Mouse (Mus musculus) telencephalon, adult 2 months (tissue): Measurements from ENCODE around the gene Tmem266.

ENCODE experiments used
- DNase-seq: peaks from one replicate; pipeline ENCODE4 v3.0.0-alpha.2; 2011; ENCODE audit warnings: low read depth, low spot score

The Tmem266 gene

DNA sequence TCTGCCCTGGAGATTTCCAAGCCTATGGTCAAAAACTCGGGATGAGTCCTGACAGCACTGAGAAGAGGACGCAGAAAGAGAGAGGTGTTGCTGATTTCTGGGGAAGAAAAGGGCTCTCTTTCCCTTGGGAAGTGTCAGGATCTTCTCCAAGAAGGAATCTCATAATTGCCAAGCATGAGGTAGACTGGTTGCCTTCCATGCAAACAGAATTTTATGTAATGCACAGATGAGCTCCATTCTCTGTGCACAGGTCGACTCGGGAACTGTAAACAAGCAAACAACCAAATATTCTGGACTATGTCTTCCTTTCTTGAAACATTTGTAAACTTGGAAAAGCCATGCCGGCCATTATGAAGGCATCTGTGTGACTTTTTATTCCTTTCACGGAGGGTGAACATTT lies 2.7 kb downstream of the Tmem266 start:
- DNase-seq = no peak

GRCm38 (mm10) chr9:55332476-55332875 lies 5.8 kb downstream of the Tmem266 start:
- DNase-seq = no peak

DNA sequence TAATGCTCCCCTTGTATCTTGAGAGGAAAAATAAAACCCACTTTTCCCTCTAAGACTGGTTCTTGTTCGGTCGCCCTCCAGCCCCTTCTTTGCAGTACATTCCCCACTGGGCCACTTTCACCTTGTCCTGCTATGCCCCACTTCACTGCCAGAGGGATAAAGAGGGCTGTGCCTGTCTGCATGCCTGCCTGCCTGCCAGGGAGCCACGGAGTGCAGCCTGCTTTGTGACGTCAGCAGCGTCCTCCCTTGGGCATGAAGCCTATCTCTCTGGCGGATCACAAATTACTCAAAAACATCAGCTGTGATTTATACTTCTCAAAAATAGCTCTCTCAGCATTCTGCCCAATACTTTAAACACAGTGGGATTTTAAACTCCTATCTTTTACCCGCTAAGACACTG lies 6.2 kb downstream of the Tmem266 start:
- DNase-seq = no peak

- no peak for DNase-seq
These were observed 17.5 kb downstream of the Tmem266 start for GRCm38 (mm10) chr9:55344165-55344564.

- DNase-seq = no peak
These were observed 18.6 kb downstream of the Tmem266 start for GRCm38 (mm10) chr9:55345332-55345731.

GRCm38 (mm10) chr9:55348664-55349063 lies 22.0 kb downstream of the Tmem266 start:
- DNase-seq = no peak

DNA sequence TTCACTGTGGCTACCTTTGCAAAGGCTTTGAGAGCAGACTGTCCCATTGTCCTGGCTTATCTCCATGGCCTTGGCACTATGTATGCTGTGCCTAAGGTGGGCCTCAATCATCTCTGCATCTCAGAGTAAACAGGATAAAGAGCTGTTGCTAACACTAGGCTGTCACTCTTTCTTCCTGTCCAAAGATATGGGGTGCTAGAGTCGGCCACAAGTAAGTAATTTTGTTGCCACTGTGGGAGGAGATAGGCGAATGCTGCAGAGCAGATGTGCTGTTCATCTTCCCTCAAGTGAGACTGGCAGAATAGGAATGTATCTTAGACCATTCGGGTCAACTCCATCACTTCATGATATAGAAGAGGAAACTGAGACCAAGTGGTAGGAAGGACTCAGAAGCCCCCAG lies 28.0 kb downstream of the Tmem266 start:
- no peak for DNase-seq

GRCm38 (mm10) chr9:55355270-55355834 lies 28.6 kb downstream of the Tmem266 start:
- no peak for DNase-seq

GRCm38 (mm10) chr9:55357164-55357563 lies 30.5 kb downstream of the Tmem266 start:
- DNase-seq = no peak

DNA sequence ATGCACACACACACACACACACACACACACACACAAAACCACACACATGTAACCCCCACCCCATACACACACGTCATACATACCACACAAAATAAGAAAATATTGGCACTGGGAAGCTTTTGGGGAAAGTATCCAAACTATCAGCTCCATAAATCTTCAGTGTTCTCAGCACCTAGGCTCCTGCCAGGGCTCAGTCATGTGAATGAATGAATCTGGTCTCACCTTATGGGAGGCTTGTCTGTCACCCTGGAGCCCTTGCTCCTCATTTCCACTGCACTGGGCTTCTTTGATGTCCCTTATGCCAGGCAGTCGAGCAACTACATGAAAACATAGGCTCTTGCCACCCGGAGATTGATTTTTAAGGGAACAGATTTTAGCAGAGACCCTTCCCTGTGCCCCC lies 33.7 kb downstream of the Tmem266 start:
- no peak for DNase-seq

DNA sequence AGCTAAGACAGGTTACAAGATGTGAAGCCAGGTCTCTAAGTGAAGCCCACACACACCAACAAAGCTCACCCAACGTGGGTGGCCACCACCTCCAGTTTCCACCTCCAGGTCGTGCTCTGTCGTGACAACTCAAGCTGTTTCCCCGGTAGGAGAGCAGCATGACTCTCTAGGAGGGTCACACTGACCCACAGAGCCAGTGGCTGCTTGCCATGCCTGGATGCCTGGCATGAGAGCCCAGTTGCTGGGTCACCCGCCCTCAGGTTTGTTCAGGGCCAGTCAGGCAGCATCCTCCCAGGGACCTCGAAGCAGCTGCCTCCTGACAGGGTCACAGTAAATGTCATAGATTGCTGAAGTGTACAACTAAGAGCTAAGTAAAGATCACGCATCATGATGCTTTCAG lies 34.1 kb downstream of the Tmem266 start:
- no peak for DNase-seq

- no peak for DNase-seq
These were observed 35.3 kb downstream of the Tmem266 start for GRCm38 (mm10) chr9:55361969-55362368.

- DNase-seq = no peak
These were observed 37.0 kb downstream of the Tmem266 start for GRCm38 (mm10) chr9:55363707-55364106.

DNA sequence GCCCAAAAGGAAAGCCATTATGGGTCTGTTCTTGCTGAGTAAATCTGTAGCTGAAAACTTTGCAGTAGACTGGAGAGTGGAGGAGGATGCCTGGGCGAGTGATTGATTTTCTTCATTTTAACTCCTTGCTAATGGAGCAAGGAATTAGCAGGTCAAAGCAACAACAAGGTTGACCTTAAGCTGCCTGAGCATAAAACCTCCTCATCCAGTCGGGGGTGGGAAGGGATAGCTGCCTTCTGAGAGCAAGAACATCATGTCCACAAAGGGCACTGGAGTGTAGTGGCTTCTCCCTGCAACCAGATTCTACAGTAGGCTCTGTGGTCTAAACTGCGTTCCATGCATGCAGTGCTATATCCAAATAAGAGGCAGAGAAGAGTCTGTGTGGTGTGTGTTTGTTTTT lies 41.3 kb downstream of the Tmem266 start:
- no peak for DNase-seq

GRCm38 (mm10) chr9:55371908-55372307 lies 45.2 kb downstream of the Tmem266 start:
- DNase-seq = no peak

DNA sequence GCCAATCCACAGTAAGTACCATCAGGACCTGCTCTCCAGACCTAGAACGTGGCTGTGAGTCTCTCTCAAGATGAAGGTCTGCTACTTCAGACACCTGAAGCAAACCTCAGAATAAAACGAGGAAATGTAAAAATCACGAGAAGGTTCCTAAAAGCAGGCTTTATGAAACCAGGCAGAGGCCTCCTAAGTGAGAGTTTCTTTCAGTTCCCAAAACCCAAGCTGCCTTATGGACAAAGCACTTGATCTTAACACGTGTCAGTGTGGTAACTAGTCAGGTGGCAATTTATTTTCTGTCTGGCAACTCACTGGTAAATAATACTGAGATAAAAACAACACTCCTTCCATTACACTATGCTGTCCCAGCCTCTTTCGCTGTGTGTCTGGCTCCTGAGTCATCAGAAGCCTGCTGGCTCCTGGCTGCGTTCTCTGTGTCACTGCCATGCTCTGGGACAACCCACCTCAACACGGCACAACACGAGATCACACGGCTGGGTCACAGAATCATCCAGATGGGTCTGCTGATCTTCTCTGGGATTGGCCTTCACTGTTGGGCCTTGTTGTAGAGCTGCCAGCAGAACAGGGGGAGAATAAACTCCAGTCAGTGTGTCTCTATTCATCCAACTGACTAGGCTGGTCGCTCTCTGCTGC lies 51.0 kb downstream of the Tmem266 start:
- DNase-seq = no peak

GRCm38 (mm10) chr9:55381456-55381855 lies 54.7 kb downstream of the Tmem266 start:
- DNase-seq = no peak

DNA sequence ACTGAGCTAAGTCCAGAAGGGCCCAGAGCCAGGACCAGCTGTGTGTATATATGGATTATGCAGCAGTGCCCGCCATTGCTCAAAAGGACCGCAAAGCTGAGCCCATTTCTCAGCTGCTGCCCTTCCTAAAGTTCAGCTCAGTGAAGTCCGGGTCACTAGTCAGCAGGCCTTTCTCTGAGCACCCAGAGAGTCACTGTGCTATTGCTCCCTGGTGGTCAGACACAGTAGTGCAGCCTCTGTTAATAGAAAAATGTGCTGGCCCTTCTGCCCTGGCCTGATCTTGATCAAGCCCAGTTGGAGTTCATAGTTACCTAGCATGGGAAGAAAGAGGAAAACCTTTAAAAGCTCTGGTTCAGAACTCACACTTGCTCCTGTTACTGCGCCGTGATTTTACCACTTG lies 55.7 kb downstream of the Tmem266 start:
- DNase-seq = no peak

- DNase-seq = no peak
These were observed 59.4 kb downstream of the Tmem266 start for GRCm38 (mm10) chr9:55386117-55386516.

DNA sequence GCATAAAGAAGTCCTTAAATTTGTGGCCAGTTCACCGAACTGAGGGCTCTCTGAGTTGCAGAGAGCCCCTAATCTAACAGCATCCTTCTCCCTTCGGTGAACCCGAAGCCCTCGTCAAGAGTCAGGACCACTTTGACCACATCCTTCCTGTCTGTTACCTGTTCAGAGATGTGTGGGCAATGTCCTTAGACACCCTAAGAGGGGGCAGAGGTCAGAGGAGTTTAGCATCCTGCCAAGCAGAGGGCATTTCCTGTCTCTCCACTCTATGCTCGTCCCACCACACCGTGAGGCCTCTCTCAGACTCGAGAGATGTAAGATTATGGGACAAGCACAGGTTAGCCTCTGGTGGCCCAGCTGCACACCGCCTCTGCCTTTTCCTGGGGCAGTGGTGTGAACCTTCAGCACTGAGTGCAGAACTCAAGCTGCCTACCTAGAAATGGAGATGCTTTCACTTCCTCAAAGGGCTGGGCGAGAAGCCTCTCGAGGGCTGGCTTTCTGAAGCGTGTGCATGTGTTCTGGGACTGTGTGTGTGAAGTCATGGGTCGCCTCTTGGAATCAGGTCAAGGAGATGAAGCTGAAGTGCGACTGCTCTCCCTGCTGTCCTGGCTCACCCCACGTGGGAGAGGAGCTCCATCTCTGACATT lies 61.3 kb downstream of the Tmem266 start:
- no peak for DNase-seq

DNA sequence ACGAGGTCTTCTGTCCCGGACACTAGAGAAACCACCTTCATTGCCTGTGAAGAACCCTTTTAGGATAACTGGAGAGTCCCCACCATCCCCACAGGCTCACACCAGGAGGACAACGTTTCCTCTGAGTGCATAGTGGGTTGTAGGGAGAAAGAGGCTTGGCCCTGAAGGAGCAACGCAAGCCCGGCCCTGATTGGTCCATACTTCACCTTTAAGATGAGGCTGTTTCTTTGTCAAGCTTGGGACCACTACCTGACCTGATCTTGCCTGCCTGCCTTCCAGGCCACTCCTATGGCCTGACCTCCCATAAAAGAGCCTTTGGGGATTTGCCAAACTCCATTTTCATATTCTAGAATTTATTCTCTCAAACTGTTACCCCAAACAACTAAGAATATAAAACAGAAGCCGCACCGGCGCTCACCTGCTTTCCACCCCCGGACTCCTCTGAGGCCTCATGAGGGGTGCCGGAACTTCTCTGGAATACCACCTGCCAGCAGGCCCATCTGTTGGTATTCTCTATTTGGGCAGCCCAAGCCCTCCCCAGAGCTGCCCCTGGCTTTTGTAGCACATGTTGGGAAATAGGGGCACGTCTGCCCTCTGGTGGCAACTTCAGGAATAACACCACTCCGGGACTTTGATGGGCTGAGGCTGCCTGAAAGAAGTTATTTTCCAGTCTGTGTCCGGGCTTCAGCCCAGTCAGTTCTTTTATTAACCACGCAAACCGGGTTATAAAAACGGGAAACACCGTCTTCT lies 65.4 kb downstream of the Tmem266 start:
- peak; percentile 38 for DNase-seq

DNA sequence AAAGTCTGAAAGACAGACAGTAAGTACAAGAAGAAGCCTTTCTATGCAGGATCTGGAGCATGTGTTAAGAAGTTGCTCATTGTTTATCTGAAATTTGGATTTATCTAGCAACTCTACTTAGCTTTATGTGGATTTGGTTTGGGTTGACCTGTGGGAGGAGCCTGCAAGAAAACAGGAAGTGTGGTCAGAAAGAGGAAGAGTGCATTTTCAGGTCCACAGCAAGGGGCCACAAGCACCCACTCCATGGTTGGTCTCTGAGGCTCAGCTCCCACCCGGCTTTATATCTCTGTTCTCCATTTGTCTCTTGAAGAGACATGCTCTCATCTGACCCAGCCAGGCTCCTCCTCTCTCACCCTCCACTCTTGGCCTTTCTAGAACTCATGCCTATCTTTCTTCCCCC lies 68.9 kb downstream of the Tmem266 start:
- no peak for DNase-seq
